Mouse (Mus musculus) heart, postnatal 0 days (tissue): ENCODE measurements around the gene Dmtf1. TPM values are rescaled to one million over a fixed set of nuclear protein-coding genes. Genes with fewer than 3 reads are reported as not detected.

Experiments
- ATAC-seq: fragments of 200-750 bp; cut with Nextera tagmentation; 2 replicates; pipeline ENCODE4 v1.8.0; 2017; ENCODE audit warnings: low read depth, moderate number of reproducible peaks, moderate library complexity; ENCODE audit not compliant: insufficient read depth
- DNase-seq: peaks from one replicate; pipeline ENCODE4 v3.0.0-alpha.2; 2016; ENCODE audit warnings: low spot score
- H3K27ac ChIP-seq: fragments of 300-500 bp; sonication (generic); 2 replicates; pipeline ENCODE4 v1.5.1; 2014; ENCODE audit warnings: low read depth, mild to moderate bottlenecking
- H3K27me3 ChIP-seq: fragments of 300-500 bp; sonication (generic); 2 replicates; pipeline ENCODE4 v1.6.1; 2014; ENCODE audit warnings: low read length, mixed read lengths; ENCODE audit not compliant: control insufficient read depth, insufficient read depth
- H3K36me3 ChIP-seq: fragments of 300-500 bp; sonication (generic); replicated peaks from 2 replicates; pipeline ENCODE4 v1.6.1; 2014; ENCODE audit warnings: low read length, mixed read lengths; ENCODE audit not compliant: control insufficient read depth, insufficient read depth
- H3K4me1 ChIP-seq: fragments of 300-500 bp; sonication (generic); 2 replicates; pipeline ENCODE4 v1.6.1; 2014; ENCODE audit warnings: antibody characterized with exemption; ENCODE audit not compliant: control insufficient read depth, insufficient read depth
- H3K4me2 ChIP-seq: fragments of 300-500 bp; sonication (generic); 2 replicates; pipeline ENCODE4 v1.6.1; 2014; ENCODE audit warnings: low read depth, mild to moderate bottlenecking, low read length, moderate library complexity
- H3K4me3 ChIP-seq: fragments of 300-500 bp; sonication (generic); 2 replicates; pipeline ENCODE4 v1.5.1; 2014; ENCODE audit warnings: low read depth, low read length
- H3K9ac ChIP-seq: fragments of 300-500 bp; sonication (generic); replicated peaks from 2 replicates; pipeline ENCODE4 v1.6.1; 2014; ENCODE audit warnings: low read depth, low read length, mixed read lengths
- H3K9me3 ChIP-seq: fragments of 300-500 bp; sonication (generic); replicated peaks from 2 replicates; pipeline ENCODE4 v1.6.1; 2016; ENCODE audit warnings: low read length; ENCODE audit not compliant: control insufficient read depth
- CTCF ChIP-seq: IDR thresholded peaks from 2 replicates; pipeline ENCODE4 v1.5.1; 2016; ENCODE audit warnings: antibody characterized with exemption, control low read depth, low read depth
- EP300 ChIP-seq: IDR thresholded peaks from 2 replicates; pipeline ENCODE4 v1.6.1; 2016; ENCODE audit warnings: antibody characterized with exemption, low read depth
- WGBS: fragments of 180-500 bp; shearing (Covaris S2); extraction: QIAGEN DNeasy Blood & Tissue Kit; methylation state at CpG from one replicate; pipeline ENCODE4 v1.1.7; 2014; 5-methylcytosine and 5-hydroxymethylcytosine counted together
- polyA plus RNA-seq: library from polyadenylated mRNA; unstranded; fragments of >200 nt; fragmentation: Nextera tagmentation; extraction: Ambion mirVana; gene quantifications from 2 replicates; pipeline ENCODE4 v1.2.1, GENCODE M21; 2015
- total RNA-seq: library from RNA; depleted of rRNA; stranded (reverse); fragments of >200 nt; gene quantifications from 2 replicates; pipeline ENCODE4 v1.2.3, GENCODE M21; 2014; ENCODE audit warnings: low replicate concordance

Dmtf1 gene
- total and polyA plus RNA-seq, 2 experiments from 2014 or later = 12.5 to 22.2 TPM

- TF ChIP-seq EP300 = no peak
- no peak for TF ChIP-seq CTCF
- peaks cover 7% of the 10 kb centered on the region for H3K9me3 ChIP-seq
- peaks cover 12% of the 10 kb centered on the region; the same call in 1 of the 2 replicates for H3K27me3 ChIP-seq
- H3K9ac ChIP-seq = peak within 1 kb of the TSS; percentile 78
- ATAC-seq = peak; percentile 96
- peak within 1 kb of the TSS; percentile 97 for H3K4me2 ChIP-seq
- no peaks in the 10 kb centered on the region for H3K36me3 ChIP-seq
- WGBS = under 1% methylated on average over 54 of the region's 59 CpGs
- peak; percentile 78 for DNase-seq
- peak within 1 kb of the TSS; percentile 93 for H3K4me3 ChIP-seq
- H3K4me1 ChIP-seq = peaks cover 5% of the 10 kb centered on the region; the same call in 1 of the 2 replicates
- H3K27ac ChIP-seq = peak within 1 kb of the TSS; percentile 73
These were observed 61.2 kb downstream of the Dmtf1 start, which contains the start of gene Tmem243 for GRCm38 (mm10) chr5:9100207-9100848. TSS of gene Tmem243 (plus strand) at chr5:9100668.

DNA sequence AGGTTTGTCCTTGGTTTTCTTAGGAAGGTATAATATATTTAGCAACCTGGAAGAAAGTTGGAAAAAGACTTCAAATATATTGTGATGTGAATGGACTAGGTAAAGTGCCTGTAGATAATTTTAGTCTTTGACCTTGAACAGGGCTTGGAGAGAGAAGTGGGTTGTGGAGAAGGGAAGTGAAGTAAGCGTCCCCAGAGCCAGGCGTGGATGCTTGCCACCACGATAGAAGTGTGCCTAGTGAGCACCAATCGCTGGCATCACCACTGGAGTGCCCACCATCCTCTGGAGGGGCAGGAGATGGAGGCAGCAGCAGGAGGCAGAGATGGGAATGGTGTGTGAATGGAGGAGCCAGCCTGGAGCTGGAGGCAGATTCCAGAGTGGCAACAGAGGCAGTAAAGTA lies 68.1 kb downstream of the Dmtf1 start:
- no peak overlapping the region for H3K4me3 ChIP-seq
- no peak overlapping the region for H3K9ac ChIP-seq
- H3K4me2 ChIP-seq = no peak overlapping the region
- H3K4me1 ChIP-seq = no peaks in the 10 kb centered on the region
- H3K36me3 ChIP-seq = no peaks in the 10 kb centered on the region
- no peak for TF ChIP-seq CTCF
- TF ChIP-seq EP300 = no peak
- no peaks in the 10 kb centered on the region for H3K27me3 ChIP-seq
- no peak overlapping the region for H3K27ac ChIP-seq
- H3K9me3 ChIP-seq = peaks cover 7% of the 10 kb centered on the region
- 49% methylated on average over 4 of the region's 4 CpGs for WGBS
- no peak for DNase-seq
- ATAC-seq = no peak

- Histone ChIP-seq H3K4me2 (no peak overlapping the region), H3K36me3 (no peaks in the 10 kb centered on the region), H3K9ac (no peak overlapping the region), H3K4me3 (no peak overlapping the region), H3K27ac (no peak overlapping the region), H3K9me3 (peaks cover 7% of the 10 kb centered on the region), H3K27me3 (no peaks in the 10 kb centered on the region), H3K4me1 (no peaks in the 10 kb centered on the region)
- TF ChIP-seq CTCF = no peak
- TF ChIP-seq EP300 = no peak
- DNase-seq = no peak
- WGBS = 87% methylated on average over 1 of the region's 1 CpGs
- ATAC-seq = no peak
These were observed 68.9 kb downstream of the Dmtf1 start for GRCm38 (mm10) chr5:9092716-9093115.

DNA sequence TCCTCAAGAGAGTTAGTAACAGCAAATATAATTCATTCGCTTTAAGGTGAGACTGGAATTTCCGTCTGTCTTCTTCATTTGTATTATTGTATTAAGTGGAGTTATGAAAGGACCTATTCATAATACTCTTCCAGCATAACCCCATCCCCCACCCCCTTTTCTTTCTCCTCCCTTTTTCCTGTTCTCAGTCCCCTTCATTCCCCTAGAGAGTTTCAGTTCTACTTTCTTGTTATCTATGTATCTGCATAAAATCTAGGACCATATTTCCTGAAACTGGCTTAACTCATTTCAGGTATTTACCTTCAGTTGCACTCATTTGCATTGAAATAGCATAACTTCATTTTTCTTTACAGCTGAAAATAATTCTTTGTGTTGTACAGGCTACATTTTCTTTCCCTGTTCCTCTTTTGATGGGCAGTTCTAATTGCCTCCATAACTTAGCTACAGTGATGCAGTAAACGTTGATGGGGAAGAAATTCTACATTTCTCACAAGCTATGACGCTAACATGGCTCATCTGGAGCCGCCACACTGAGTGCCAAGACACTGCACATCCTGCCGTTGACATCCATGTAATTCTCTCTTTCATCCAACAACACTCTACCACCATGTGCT lies 71.0 kb downstream of the Dmtf1 start:
- Histone ChIP-seq H3K9ac (no peak overlapping the region), H3K36me3 (no peaks in the 10 kb centered on the region), H3K27ac (no peak overlapping the region), H3K4me2 (no peak overlapping the region), H3K4me1 (no peaks in the 10 kb centered on the region), H3K9me3 (no peaks in the 10 kb centered on the region), H3K27me3 (no peaks in the 10 kb centered on the region), H3K4me3 (no peak overlapping the region)
- ATAC-seq = no peak
- TF ChIP-seq CTCF (no peak), EP300 (no peak)
- no peak for DNase-seq
- WGBS = 69% methylated on average over 6 of the region's 6 CpGs

GRCm38 (mm10) chr5:9086924-9087719 lies 74.5 kb downstream of the Dmtf1 start:
- DNase-seq = no peak
- Histone ChIP-seq H3K9ac (no peak overlapping the region), H3K36me3 (no peaks in the 10 kb centered on the region), H3K4me2 (no peak overlapping the region), H3K27ac (no peak overlapping the region), H3K4me3 (no peak overlapping the region), H3K4me1 (no peaks in the 10 kb centered on the region), H3K9me3 (no peaks in the 10 kb centered on the region), H3K27me3 (no peaks in the 10 kb centered on the region)
- no peak for ATAC-seq
- TF ChIP-seq CTCF = no peak
- TF ChIP-seq EP300 = no peak
- 48% methylated on average over 3 of the region's 3 CpGs for WGBS
